Comparison of ENCODE assay signal across 11 mouse cellular contexts in genomic region chr6:88485378-88485777, GRCm38 (mm10). TPM values are rescaled to one million over a fixed set of nuclear protein-coding genes. Genes with fewer than 3 reads are reported as not detected.
DNase-seq lines count a peak whose midpoint lies in the region; ATAC-seq lines count a peak whose summit lies in the region.
"Had no signal": no experiment of that assay in that cellular context is flagged by ENCODE, and none has a peak within 500 bp of the region (broad histone marks: within the 10 kb centered on the region; RNA-seq: fewer than 3 reads in every experiment).

No protein-coding gene starts in this region.

- no peak overlapping the region for H3K27ac ChIP-seq in liver, embryonic 12.5 days

- WGBS in liver, embryonic 12.5 days (ENCODE audit: insufficient replicate concordance): 73% methylated on average over 6 of the region's 6 CpGs

- H3K4me2 ChIP-seq in liver, embryonic 12.5 days: no peak overlapping the region

- peak; percentile 58 for ATAC-seq in liver, embryonic 12.5 days
- ATAC-seq: intestine, embryonic 16.5 days had no signal

- H3K4me1 ChIP-seq in liver, embryonic 12.5 days: peaks cover 6% of the 10 kb centered on the region; the same call in 1 of the 2 replicates

- peak; percentile 65 for DNase-seq in adrenal gland, adult 2 months
- no peak for DNase-seq in adrenal gland, postnatal 4 days (ENCODE audit: low spot score in 2 of 2)
- DNase-seq in kidney, adult 9 months: peak; percentile 18
- DNase-seq in kidney, postnatal 10 days: no peak
- DNase-seq in lung, postnatal 25 days (ENCODE audit: low spot score): peak; percentile 62
- DNase-seq in thymus, postnatal 25 days: no peak
- DNase-seq in Muller cell, postnatal 12 days (ENCODE audit: inconsistent ontology term): no peak
- DNase-seq: right cerebral cortex, adult 18-20 months had no signal

- peaks cover 96% of the 10 kb centered on the region for H3K36me3 ChIP-seq in liver, embryonic 12.5 days

- H3K4me3 ChIP-seq in liver, embryonic 12.5 days: no peak overlapping the region
- H3K4me3 ChIP-seq: megakaryocyte, embryonic 14.5 days had no signal

- H3K9ac ChIP-seq in liver, embryonic 12.5 days: no peak overlapping the region

- H3K9me3 ChIP-seq in liver, embryonic 12.5 days (replicated peaks): no peaks in the 10 kb centered on the region
- H3K9me3 ChIP-seq: megakaryocyte, embryonic 14.5 days had no signal

- no peaks in the 10 kb centered on the region for H3K27me3 ChIP-seq in liver, embryonic 12.5 days (replicated peaks)
- H3K27me3 ChIP-seq: megakaryocyte, embryonic 14.5 days had no signal

RNA-seq across cellular contexts. Expression of gene Ruvbl1, which starts 20.2 kb away (rescaled TPM):
- total RNA-seq in adrenal gland, adult 2 months (2021): 10 to 100 TPM; 29.8 to 33.1 TPM
- polyA plus RNA-seq in adrenal gland, adult 2 months (2012; rRNA removed): 14.7 and 19.4 TPM in 2 replicates
- 10 to 100 TPM; 34.1 to 38.4 TPM for total RNA-seq in adrenal gland, postnatal 4 days (2021)
- polyA plus RNA-seq in liver, embryonic 12.5 days (2016; fragmentation: Nextera tagmentation; extraction: Ambion mirVana): 136 and 138 TPM in 2 replicates

RNA-seq across cellular contexts. Expression of gene Sec61a1, which starts 33.3 kb away (rescaled TPM):
- 100 to 1,000 TPM; 162 to 201 TPM for total RNA-seq in adrenal gland, adult 2 months (2021)
- polyA plus RNA-seq in adrenal gland, adult 2 months (2012; rRNA removed): 226 and 328 TPM in 2 replicates
- 100 to 1,000 TPM; 215 to 222 TPM for total RNA-seq in adrenal gland, postnatal 4 days (2021)
- 154 and 156 TPM in 2 replicates for polyA plus RNA-seq in liver, embryonic 12.5 days (2016; fragmentation: Nextera tagmentation; extraction: Ambion mirVana)

RNA-seq across cellular contexts. Expression of gene Eefsec, which starts 39.0 kb away (rescaled TPM):
- 10 to 100 TPM; 15.4 to 17.2 TPM for total RNA-seq in adrenal gland, adult 2 months (2021)
- 18.0 and 22.4 TPM in 2 replicates for polyA plus RNA-seq in adrenal gland, adult 2 months (2012; rRNA removed)
- 10 to 100 TPM; 21.2 to 24.1 TPM for total RNA-seq in adrenal gland, postnatal 4 days (2021)
- 25.2 and 26.1 TPM in 2 replicates for polyA plus RNA-seq in liver, embryonic 12.5 days (2016; fragmentation: Nextera tagmentation; extraction: Ambion mirVana)

Comparison
In these comparisons a context has a peak if more than half of its experiments do, and no peak if none do; other contexts are left out.
1. DNase-seq: peak in adrenal gland, adult 2 months (single experiment), kidney, adult 9 months (single experiment) and lung, postnatal 25 days (single experiment); none in adrenal gland, postnatal 4 days (0 of 2), kidney, postnatal 10 days (single experiment), thymus, postnatal 25 days (single experiment) and Muller cell, postnatal 12 days (single experiment).